Comparison of ENCODE assay signal across 20 mouse cellular contexts in genomic region chr14:82228522-82228921, GRCm38 (mm10).
"Had no signal": no experiment of that assay in that cellular context is flagged by ENCODE, and none has a peak within 500 bp of the region (broad histone marks: within the 10 kb centered on the region; RNA-seq: fewer than 3 reads in every experiment).

No protein-coding gene starts in this region.

- H3K9ac ChIP-seq: liver, embryonic 15.5 days; liver, postnatal 0 days; lung, embryonic 15.5 days; midbrain, embryonic 12.5 days; neural tube, embryonic 12.5 days; stomach, embryonic 15.5 days had no signal

- H3K27ac ChIP-seq: liver, embryonic 15.5 days; lung, embryonic 15.5 days; macrophage; midbrain, embryonic 12.5 days; neural tube, embryonic 12.5 days; stomach, embryonic 15.5 days; stomach, postnatal 0 days had no signal

- H3K4me1 ChIP-seq: liver, embryonic 15.5 days; lung, embryonic 15.5 days; megakaryocyte, embryonic 14.5 days; midbrain, embryonic 12.5 days; neural tube, embryonic 12.5 days; stomach, embryonic 15.5 days had no signal

- H3K4me2 ChIP-seq: liver, embryonic 15.5 days; lung, embryonic 15.5 days; midbrain, embryonic 12.5 days; neural tube, embryonic 12.5 days; stomach, embryonic 15.5 days had no signal

- H3K4me3 ChIP-seq: liver, embryonic 15.5 days; lung, embryonic 15.5 days; megakaryocyte, embryonic 14.5 days; midbrain, embryonic 12.5 days; neural tube, embryonic 12.5 days; stomach, embryonic 15.5 days had no signal

- H3K27me3 ChIP-seq: liver, embryonic 15.5 days; lung, embryonic 15.5 days; megakaryocyte, embryonic 14.5 days; midbrain, embryonic 12.5 days; neural tube, embryonic 12.5 days; stomach, embryonic 15.5 days had no signal

- H3K36me3 ChIP-seq: liver, embryonic 15.5 days; lung, embryonic 15.5 days; midbrain, embryonic 12.5 days; neural tube, embryonic 12.5 days; stomach, embryonic 15.5 days had no signal

- DNase-seq: liver, postnatal 0 days; lung, adult 2 months; lung, postnatal 14 days; lung, postnatal 36 days; midbrain, embryonic 14.5 days; retina, postnatal 1 day; right cerebral cortex, adult 18-20 months; right cerebral cortex, postnatal 14 days; thymus, adult 2 months; thymus, postnatal 25 days; thymus, postnatal 4 days had no signal

- ATAC-seq: liver, postnatal 0 days; lung, postnatal 0 days had no signal

- H3K9me3 ChIP-seq: liver, embryonic 15.5 days; lung, embryonic 15.5 days; megakaryocyte, embryonic 14.5 days; midbrain, embryonic 12.5 days; neural tube, embryonic 12.5 days; stomach, embryonic 15.5 days had no signal
